Mouse (Mus musculus): ENCODE results near the gene Mrps14.

DNA sequence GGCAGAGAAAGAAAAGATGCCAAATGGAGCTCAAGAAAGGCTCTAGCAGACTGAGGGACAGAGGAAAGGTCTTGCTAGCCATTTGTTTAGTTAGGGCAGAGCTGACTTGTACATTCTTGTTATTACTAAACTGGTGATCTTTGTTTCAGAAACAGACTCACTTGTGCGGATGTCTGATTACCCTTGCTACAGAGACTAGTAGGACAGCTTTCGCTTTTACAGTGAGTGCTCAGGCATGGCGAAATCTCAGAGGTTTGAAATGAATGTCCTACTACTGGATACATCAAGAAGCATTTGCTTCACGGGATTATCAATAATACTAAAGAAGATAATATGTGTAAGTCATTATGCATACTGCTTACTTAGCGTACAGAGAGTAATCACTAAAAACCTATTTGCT is 49.7 kb downstream of the Mrps14 start:
- no peak for TF ChIP-seq CTCF (IDR thresholded peaks at IDR 0.05; ENCODE audit: low read depth)
- no peak for TF ChIP-seq EP300 (IDR thresholded peaks at IDR 0.05; ENCODE audit: low read depth)
